Mouse (Mus musculus): ENCODE measurements around the gene Zcchc7. TPM values are rescaled to one million over a fixed set of nuclear protein-coding genes. Genes with fewer than 3 reads are reported as not detected.

Gene Zcchc7
- polyA plus RNA-seq, 1 experiment, result 35.6 TPM

DNA sequence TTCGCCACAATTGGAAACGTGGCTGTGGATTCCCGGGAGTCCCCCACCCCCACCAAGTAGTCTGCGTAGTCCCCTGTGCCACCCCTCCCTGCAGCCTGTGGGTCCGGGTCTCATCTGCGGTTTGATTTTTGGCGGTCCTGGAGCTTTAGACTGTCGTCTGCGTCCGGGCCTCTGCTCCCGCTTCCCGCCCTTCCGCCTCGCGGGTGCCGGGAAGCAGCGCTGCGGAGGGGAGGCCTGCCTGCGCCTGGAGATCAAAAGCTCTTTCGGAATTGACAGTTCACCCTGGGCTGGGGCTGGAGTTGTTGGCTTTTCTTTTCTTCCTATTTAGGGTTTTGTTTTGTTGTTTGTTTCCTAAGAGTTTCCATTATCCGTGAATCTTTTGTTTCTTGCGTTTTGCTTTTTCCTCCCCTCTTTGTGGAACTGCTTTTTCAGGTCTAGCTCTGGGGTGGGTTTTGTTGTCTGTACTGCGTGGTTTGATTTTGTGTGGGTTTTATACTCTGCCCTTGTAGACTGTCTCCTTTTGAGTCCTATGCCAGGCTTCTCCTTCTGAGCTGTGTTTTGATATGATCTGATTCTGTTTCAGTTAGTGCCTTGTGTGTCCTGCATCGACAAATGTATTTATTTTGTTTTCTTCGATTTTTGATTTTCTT lies 43.5 kb upstream of the Zcchc7 start:
- H3K4me1 ChIP-seq (ENCODE audit: control insufficient read depth, insufficient read depth, low read length), result no peaks in the 10 kb centered on the region
- H3K27ac ChIP-seq (ENCODE audit: insufficient read depth, low read depth, low read length), result no peak overlapping the region
- no peak overlapping the region for H3K4me3 ChIP-seq (ENCODE audit: insufficient read depth, low read length)
- TF ChIP-seq CTCF (IDR thresholded peaks at IDR 0.05; ENCODE audit: low read depth, low read length) (no peak), POLR2A (IDR thresholded peaks at IDR 0.05; ENCODE audit: borderline replicate concordance, low read depth, low read length) (no peak)

- Histone ChIP-seq H3K4me3 (ENCODE audit: insufficient read depth, low read length) (peak overlapping the region; percentile 7; the same call in 1 of the 2 replicates), H3K27ac (ENCODE audit: insufficient read depth, low read depth, low read length) (no peak overlapping the region), H3K4me1 (ENCODE audit: control insufficient read depth, insufficient read depth, low read length) (no peaks in the 10 kb centered on the region)
- TF ChIP-seq CTCF (IDR thresholded peaks at IDR 0.05; ENCODE audit: low read depth, low read length) (no peak), POLR2A (IDR thresholded peaks at IDR 0.05; ENCODE audit: borderline replicate concordance, low read depth, low read length) (no peak)
Measured at GRCm38 (mm10) chr4:44712786-44713553, 42.7 kb upstream of the Zcchc7 start.

DNA sequence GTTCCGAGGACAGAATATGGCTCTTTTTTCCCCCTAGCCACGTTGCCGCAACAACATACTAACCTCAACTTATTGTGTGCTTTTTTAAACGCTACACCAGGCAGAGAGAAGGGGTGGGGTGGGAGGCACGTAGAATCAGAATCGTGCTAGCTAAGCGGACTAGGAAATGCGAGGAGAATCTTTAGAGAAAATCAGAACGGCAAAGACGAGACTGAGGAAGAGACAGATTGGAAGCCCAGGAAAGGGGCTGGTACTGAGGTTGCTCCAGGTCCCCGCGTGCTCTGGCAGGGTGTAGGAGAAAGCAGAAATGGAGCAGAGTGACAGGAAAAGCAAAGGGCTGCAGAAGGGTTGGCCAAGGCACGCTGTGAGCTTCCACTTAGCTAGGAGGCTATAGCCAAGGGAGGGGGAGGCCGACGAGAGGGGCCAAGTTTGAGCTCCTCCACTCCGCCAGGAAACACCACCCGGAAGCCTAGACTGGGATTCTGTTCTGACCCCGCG lies 42.1 kb upstream of the Zcchc7 start:
- Histone ChIP-seq H3K4me1 (ENCODE audit: control insufficient read depth, insufficient read depth, low read length) (no peaks in the 10 kb centered on the region), H3K4me3 (ENCODE audit: insufficient read depth, low read length) (no peak overlapping the region), H3K27ac (ENCODE audit: insufficient read depth, low read depth, low read length) (no peak overlapping the region)
- TF ChIP-seq POLR2A (IDR thresholded peaks at IDR 0.05; ENCODE audit: borderline replicate concordance, low read depth, low read length) (no peak), CTCF (IDR thresholded peaks at IDR 0.05; ENCODE audit: low read depth, low read length) (no peak)

- H3K27ac ChIP-seq (ENCODE audit: insufficient read depth, low read depth, low read length), result no peak overlapping the region
- TF ChIP-seq CTCF (IDR thresholded peaks at IDR 0.05; ENCODE audit: low read depth, low read length) (no peak), POLR2A (IDR thresholded peaks at IDR 0.05; ENCODE audit: borderline replicate concordance, low read depth, low read length) (no peak)
- no peak overlapping the region for H3K4me3 ChIP-seq (ENCODE audit: insufficient read depth, low read length)
- no peaks in the 10 kb centered on the region for H3K4me1 ChIP-seq (ENCODE audit: control insufficient read depth, insufficient read depth, low read length)
Measured at GRCm38 (mm10) chr4:44714111-44714621, 41.5 kb upstream of the Zcchc7 start.

DNA sequence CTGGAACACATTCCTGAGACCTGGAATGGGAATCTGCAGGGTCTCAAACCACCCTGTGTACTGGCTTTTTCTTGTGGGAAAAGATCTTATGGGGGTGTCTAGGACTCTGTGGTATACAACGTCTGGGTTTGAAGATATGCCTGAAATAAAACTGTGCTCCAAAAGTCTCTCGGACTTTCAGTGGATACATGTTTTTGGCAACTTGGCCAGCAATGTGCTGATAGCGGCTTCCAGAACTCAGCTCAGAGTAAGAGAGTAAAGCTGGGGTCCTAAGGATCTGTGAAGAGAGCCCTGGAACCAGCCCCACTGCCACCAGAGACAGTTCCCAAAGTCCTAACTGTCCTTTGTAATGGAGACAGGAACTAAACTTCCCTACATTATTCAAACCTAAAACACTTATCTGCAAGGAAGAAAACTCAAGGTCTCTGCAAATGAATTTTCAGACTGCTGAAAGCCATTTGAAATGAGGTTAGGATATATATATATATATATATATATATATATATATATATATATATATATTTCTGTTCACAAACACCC lies 40.0 kb upstream of the Zcchc7 start:
- H3K27ac ChIP-seq (ENCODE audit: insufficient read depth, low read depth, low read length), result no peak overlapping the region
- TF ChIP-seq CTCF (IDR thresholded peaks at IDR 0.05; ENCODE audit: low read depth, low read length) (no peak), POLR2A (IDR thresholded peaks at IDR 0.05; ENCODE audit: borderline replicate concordance, low read depth, low read length) (no peak)
- no peak overlapping the region for H3K4me3 ChIP-seq (ENCODE audit: insufficient read depth, low read length)
- no peaks in the 10 kb centered on the region for H3K4me1 ChIP-seq (ENCODE audit: control insufficient read depth, insufficient read depth, low read length)

GRCm38 (mm10) chr4:44716391-44716790 lies 39.3 kb upstream of the Zcchc7 start:
- Histone ChIP-seq H3K4me1 (ENCODE audit: control insufficient read depth, insufficient read depth, low read length) (no peaks in the 10 kb centered on the region), H3K27ac (ENCODE audit: insufficient read depth, low read depth, low read length) (no peak overlapping the region), H3K4me3 (ENCODE audit: insufficient read depth, low read length) (no peak overlapping the region)
- TF ChIP-seq CTCF (IDR thresholded peaks at IDR 0.05; ENCODE audit: low read depth, low read length) (no peak), POLR2A (IDR thresholded peaks at IDR 0.05; ENCODE audit: borderline replicate concordance, low read depth, low read length) (no peak)

DNA sequence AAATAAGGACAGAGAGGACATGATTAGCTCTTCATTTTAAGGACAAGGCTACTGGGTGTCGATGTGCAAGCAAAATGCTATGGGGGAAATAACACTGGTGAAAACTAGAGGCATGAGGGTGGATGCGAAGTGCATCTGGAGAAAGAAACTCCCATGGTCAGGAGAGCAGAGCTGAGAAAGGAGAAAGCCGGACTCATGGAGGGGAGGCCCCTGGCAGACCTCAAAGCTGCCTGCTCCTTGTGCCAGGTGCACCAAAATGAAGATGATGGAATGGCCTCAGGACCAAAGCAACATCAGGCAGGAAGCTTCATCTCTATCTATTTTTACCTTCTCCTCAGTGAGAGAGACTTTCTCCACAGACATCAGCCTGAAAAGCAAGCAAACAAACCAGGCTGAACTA lies 38.0 kb upstream of the Zcchc7 start:
- no peak for TF ChIP-seq POLR2A (IDR thresholded peaks at IDR 0.05; ENCODE audit: borderline replicate concordance, low read depth, low read length)
- TF ChIP-seq CTCF (IDR thresholded peaks at IDR 0.05; ENCODE audit: low read depth, low read length), result no peak
- no peak overlapping the region for H3K27ac ChIP-seq (ENCODE audit: insufficient read depth, low read depth, low read length)
- H3K4me3 ChIP-seq (ENCODE audit: insufficient read depth, low read length), result no peak overlapping the region
- no peaks in the 10 kb centered on the region for H3K4me1 ChIP-seq (ENCODE audit: control insufficient read depth, insufficient read depth, low read length)

DNA sequence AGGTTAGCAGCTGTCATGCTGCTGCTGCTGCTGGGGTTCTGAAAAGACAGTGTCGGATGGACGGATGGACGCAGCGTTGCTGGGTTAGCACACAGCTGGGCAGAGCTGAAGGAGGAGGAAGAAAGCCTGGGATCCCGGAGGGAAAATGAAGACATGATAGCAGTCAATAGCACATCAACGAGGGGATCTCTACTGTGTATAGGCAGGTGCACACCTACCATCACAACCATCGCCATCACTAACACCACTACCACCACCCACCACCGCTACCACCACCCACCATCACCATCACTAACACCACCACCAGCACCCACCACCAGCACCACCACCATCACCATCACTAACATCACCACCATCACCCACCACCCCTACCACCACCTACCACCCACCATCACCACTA lies 35.6 kb upstream of the Zcchc7 start:
- no peak overlapping the region for H3K27ac ChIP-seq (ENCODE audit: insufficient read depth, low read depth, low read length)
- TF ChIP-seq CTCF (IDR thresholded peaks at IDR 0.05; ENCODE audit: low read depth, low read length) (no peak), POLR2A (IDR thresholded peaks at IDR 0.05; ENCODE audit: borderline replicate concordance, low read depth, low read length) (no peak)
- H3K4me1 ChIP-seq (ENCODE audit: control insufficient read depth, insufficient read depth, low read length), result no peaks in the 10 kb centered on the region
- H3K4me3 ChIP-seq (ENCODE audit: insufficient read depth, low read length), result no peak overlapping the region

GRCm38 (mm10) chr4:44721237-44721636 lies 34.4 kb upstream of the Zcchc7 start:
- H3K4me3 ChIP-seq (ENCODE audit: insufficient read depth, low read length), result no peak overlapping the region
- no peaks in the 10 kb centered on the region for H3K4me1 ChIP-seq (ENCODE audit: control insufficient read depth, insufficient read depth, low read length)
- no peak overlapping the region for H3K27ac ChIP-seq (ENCODE audit: insufficient read depth, low read depth, low read length)
- TF ChIP-seq CTCF (IDR thresholded peaks at IDR 0.05; ENCODE audit: low read depth, low read length) (no peak), POLR2A (IDR thresholded peaks at IDR 0.05; ENCODE audit: borderline replicate concordance, low read depth, low read length) (no peak)

DNA sequence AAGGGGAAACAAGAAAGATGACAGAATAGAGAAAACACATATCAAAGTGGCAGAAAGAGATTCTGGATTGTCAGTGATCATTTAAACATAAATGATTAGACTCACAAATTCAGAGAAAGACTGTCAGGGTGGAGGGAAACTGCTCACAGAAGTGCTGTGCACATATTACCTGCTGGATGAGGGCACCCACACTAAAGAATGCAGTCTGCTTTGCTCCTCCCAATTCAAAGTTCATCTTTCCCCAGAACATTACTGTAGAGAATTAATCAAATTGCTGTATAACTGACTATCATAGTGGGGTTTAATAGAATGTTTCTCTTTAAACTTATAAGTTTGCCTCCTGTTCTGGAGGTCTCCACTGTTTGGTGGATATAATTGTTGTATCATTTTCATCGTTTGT lies 15.2 kb upstream of the Zcchc7 start:
- no peak for TF ChIP-seq CTCF (IDR thresholded peaks at IDR 0.05; ENCODE audit: low read depth, low read length)
- TF ChIP-seq POLR2A (IDR thresholded peaks at IDR 0.05; ENCODE audit: borderline replicate concordance, low read depth, low read length), result no peak
- Histone ChIP-seq H3K27ac (ENCODE audit: insufficient read depth, low read depth, low read length) (no peak overlapping the region), H3K4me1 (ENCODE audit: control insufficient read depth, insufficient read depth, low read length) (no peaks in the 10 kb centered on the region), H3K4me3 (ENCODE audit: insufficient read depth, low read length) (no peak overlapping the region)
